In genomic region chr7:64988015-64988414, GRCm38 (mm10) we compare ENCODE assay signal across 20 mouse cellular contexts.
DNase-seq lines count a peak whose midpoint lies in the region; ATAC-seq lines count a peak whose summit lies in the region.
"Had no signal": no experiment of that assay in that cellular context is flagged by ENCODE, and none has a peak within 500 bp of the region (broad histone marks: within the 10 kb centered on the region; RNA-seq: fewer than 3 reads in every experiment).

No protein-coding gene starts in this region.

- DNase-seq in thymus, postnatal 0 days (ENCODE audit: low spot score), result peak; percentile 8
- DNase-seq in thymus, postnatal 25 days, result no peak
- no peak for DNase-seq in layer of hippocampus, adult 8-10 months (ENCODE audit: low spot score in 2 of 2)
- DNase-seq in adrenal gland, adult 8-10 months, result no peak
- DNase-seq: adrenal gland, postnatal 10 days; adrenal gland, postnatal 25 days; B cell, adult 2 months; cerebellum, adult 11 months; cerebellum, adult 18-20 months; cerebellum, adult 8-10 months; cerebellum, adult 9-11 months; cerebellum, postnatal 14 days; cerebellum, postnatal 36 days; forebrain, postnatal 0 days had no signal

- peak; percentile 80 to 92 for ATAC-seq in hematopoietic stem cell, adult 5-6 weeks (replicated peaks in 1 of 2; ENCODE audit: insufficient read depth in 1 of 2, low FRiP score in 2 of 2, low TSS enrichment in 1 of 2, low read depth in 1 of 2, poor library complexity in 2 of 2, severe bottlenecking in 2 of 2)
- ATAC-seq: activated CD4-positive, CD25-positive, alpha-beta regulatory T cell, adult 4 months; CD4-positive, CD25-positive, alpha-beta regulatory T cell, adult 4 months; forebrain, embryonic 13.5 days; forebrain, embryonic 15.5 days; forebrain, postnatal 0 days; Patski had no signal
